Mouse (Mus musculus) cerebellum, postnatal 25 days (tissue): Measurements from ENCODE around the gene Strap.
A peak's percentile ranks its signal among the peaks of the same experiment; 100 is the strongest.
"Not testable (repeated sequence)": the region's sequence is repeated elsewhere in the genome, so short reads cannot be mapped to it uniquely, and the experiment has no call there.

Source experiments
- DNase-seq, 2 experiments: peaks; one replicate each; pipeline ENCODE4 v3.0.0; 2021; ENCODE audit warnings: mixed read lengths in 2 of 2

Gene Strap

GRCm38 (mm10) chr6:137734846-137735609 is at the start of gene Strap:
Gene Strap, plus strand, starts transcription at chr6:137735078.
- DNase-seq, result peak; percentile 95 to 97

- DNase-seq, result no peak
These were observed 47.2 kb upstream of the Strap start for GRCm38 (mm10) chr6:137687667-137688066.

- DNase-seq, result no peak
These were observed 46.8 kb upstream of the Strap start for GRCm38 (mm10) chr6:137688079-137688478.

- DNase-seq, result no peak
These were observed 46.3 kb upstream of the Strap start for GRCm38 (mm10) chr6:137688506-137689105.

GRCm38 (mm10) chr6:137690550-137691119 is 44.2 kb upstream of the Strap start:
- peak; percentile 14 to 26 for DNase-seq

GRCm38 (mm10) chr6:137694310-137694709 is 40.6 kb upstream of the Strap start:
- DNase-seq, result no peak

- no peak for DNase-seq
These were observed 39.8 kb upstream of the Strap start for GRCm38 (mm10) chr6:137695046-137695445.

GRCm38 (mm10) chr6:137696445-137697204 is 38.3 kb upstream of the Strap start:
- DNase-seq, result no peak

GRCm38 (mm10) chr6:137699434-137699833 is 35.4 kb upstream of the Strap start:
- no peak for DNase-seq

GRCm38 (mm10) chr6:137702186-137702585 is 32.7 kb upstream of the Strap start:
- no peak for DNase-seq

- no peak for DNase-seq
These were observed 32.0 kb upstream of the Strap start for GRCm38 (mm10) chr6:137702918-137703317.

- DNase-seq, result no peak
These were observed 31.4 kb upstream of the Strap start for GRCm38 (mm10) chr6:137703431-137703830.

- DNase-seq, result no peak
These were observed 30.5 kb upstream of the Strap start for GRCm38 (mm10) chr6:137704300-137704939.

GRCm38 (mm10) chr6:137706209-137706608 is 28.7 kb upstream of the Strap start:
- no peak for DNase-seq

- not testable (repeated sequence) for DNase-seq
These were observed 26.0 kb upstream of the Strap start for GRCm38 (mm10) chr6:137708726-137709405.

GRCm38 (mm10) chr6:137710179-137711037 is 24.5 kb upstream of the Strap start:
- DNase-seq, result no peak

GRCm38 (mm10) chr6:137712654-137713309 is 22.1 kb upstream of the Strap start:
- DNase-seq, result no peak

GRCm38 (mm10) chr6:137713310-137713664 is 21.6 kb upstream of the Strap start:
- no peak for DNase-seq

GRCm38 (mm10) chr6:137716802-137717201 is 18.1 kb upstream of the Strap start:
- no peak for DNase-seq

- no peak for DNase-seq
These were observed 12.5 kb upstream of the Strap start for GRCm38 (mm10) chr6:137722220-137722931.
